Mouse (Mus musculus) thymus, adult 2 months (tissue): ENCODE results near the gene Glyatl3. TPM values are rescaled to one million over a fixed set of nuclear protein-coding genes. Genes with fewer than 3 reads are reported as not detected.
A peak's percentile ranks its signal among the peaks of the same experiment; 100 is the strongest.

Experiments used
- DNase-seq: peaks from one replicate; pipeline ENCODE4 v3.0.0; 2021
- H3K27ac ChIP-seq: fragments of 200-500 bp; 2 replicates; pipeline ENCODE4 v1.5.1; 2012; ENCODE audit warnings: low read length, control low read depth; ENCODE audit not compliant: control insufficient read depth, insufficient read depth
- H3K27me3 ChIP-seq: fragments of 200-500 bp; 2 replicates; pipeline ENCODE4 v1.6.1; 2012; ENCODE audit warnings: mild to moderate bottlenecking, low read length, moderate library complexity, mixed read lengths; ENCODE audit not compliant: control insufficient read depth, insufficient read depth
- H3K36me3 ChIP-seq: fragments of 200-500 bp; 2 replicates; pipeline ENCODE4 v1.6.1; 2012; ENCODE audit warnings: mild to moderate bottlenecking, low read length, moderate library complexity; ENCODE audit not compliant: control insufficient read depth, insufficient read depth
- H3K4me1 ChIP-seq: fragments of 200-500 bp; replicated peaks from 2 replicates; pipeline ENCODE4 v1.6.1; 2012; ENCODE audit warnings: low read length; ENCODE audit not compliant: control insufficient read depth, insufficient read depth
- H3K4me3 ChIP-seq: fragments of 200-500 bp; 2 replicates; pipeline ENCODE4 v1.5.1; 2012; ENCODE audit warnings: mild to moderate bottlenecking, low read length, control low read depth, moderate library complexity; ENCODE audit not compliant: control insufficient read depth, insufficient read depth
- CTCF ChIP-seq: fragments of 200-500 bp; IDR thresholded peaks from 2 replicates; pipeline ENCODE4 v1.5.1; 2012; ENCODE audit warnings: mild to moderate bottlenecking, control low read depth, low read length, moderate library complexity, borderline replicate concordance; ENCODE audit not compliant: control insufficient read depth, poor library complexity, insufficient read depth; ENCODE audit errors: extremely low read depth
- POLR2A ChIP-seq: fragments of 200-500 bp; IDR thresholded peaks from 2 replicates; pipeline ENCODE4 v1.6.1; 2012; ENCODE audit warnings: mild to moderate bottlenecking, low read length, control low read depth, moderate library complexity; ENCODE audit not compliant: control insufficient read depth, poor library complexity, insufficient read depth; ENCODE audit errors: extremely low read depth
- WGBS: fragments of 180-500 bp; shearing (Covaris S2); methylation state at CpG from one replicate; pipeline ENCODE4 v1.1.7; 2018; 5-methylcytosine and 5-hydroxymethylcytosine counted together
- polyA plus RNA-seq: library from polyadenylated mRNA; depleted of rRNA; stranded (reverse); fragments of >200 nt; gene quantifications from 2 replicates; pipeline ENCODE4 v1.2.3, GENCODE M21; 2012; rRNA removed

Gene Glyatl3
- polyA plus RNA-seq, result 0.09 and 0.27 TPM in 2 replicates

DNA sequence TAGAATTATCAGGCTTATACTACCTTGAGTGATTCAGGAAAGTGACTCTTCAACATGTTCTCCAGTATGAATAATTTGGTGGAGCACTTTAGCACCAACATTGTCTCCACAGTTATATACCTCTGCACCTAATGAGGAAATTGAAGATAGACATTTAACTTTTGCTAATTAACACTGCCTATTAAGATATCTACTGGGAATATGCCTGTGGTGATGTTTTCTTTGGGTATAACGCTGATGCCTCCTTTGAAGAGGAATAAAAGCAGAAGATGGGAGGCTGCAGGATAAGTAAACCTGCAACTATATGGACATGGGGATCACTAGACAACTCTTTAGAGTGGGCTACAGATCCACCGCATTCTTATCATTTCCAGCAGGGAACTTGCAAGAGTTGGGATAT lies at the start of gene Glyatl3:
Gene Glyatl3, minus strand, starts transcription at position 101 of the 400 bp plus-strand sequence.
- TF ChIP-seq POLR2A, result no peak
- no peak for TF ChIP-seq CTCF
- H3K27me3 ChIP-seq, result no peaks in the 10 kb centered on the region
- DNase-seq, result no peak
- H3K36me3 ChIP-seq, result no peaks in the 10 kb centered on the region
- no peaks in the 10 kb centered on the region for H3K4me1 ChIP-seq
- WGBS, result 97% methylated on average over 2 of the region's 2 CpGs
- H3K4me3 ChIP-seq, result no peak within 1 kb of the TSS
- H3K27ac ChIP-seq, result no peak within 1 kb of the TSS

DNA sequence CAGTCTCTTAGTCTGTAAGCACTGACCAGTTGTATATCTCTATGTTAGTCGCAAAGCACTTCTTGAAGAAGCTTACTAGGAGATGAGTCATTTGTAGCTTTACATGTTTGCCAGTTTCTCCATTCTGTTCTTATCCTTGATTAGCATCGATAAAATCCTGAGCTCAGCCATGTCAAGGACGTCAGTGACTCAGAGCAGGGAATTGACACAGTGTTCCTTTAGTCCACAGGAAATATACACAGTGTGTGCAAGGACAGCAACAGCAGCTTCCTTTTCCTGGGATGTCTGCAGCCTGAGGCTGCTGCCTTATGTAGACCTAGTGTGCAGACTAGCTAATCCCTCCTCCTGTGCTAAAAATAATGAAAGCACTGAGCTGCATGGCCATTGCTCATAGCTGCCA lies 34.4 kb upstream of the Glyatl3 start:
- no peaks in the 10 kb centered on the region for H3K27me3 ChIP-seq
- no peak overlapping the region for H3K4me3 ChIP-seq
- H3K27ac ChIP-seq, result no peak overlapping the region
- H3K36me3 ChIP-seq, result peaks cover 12% of the 10 kb centered on the region; the same call in 1 of the 2 replicates
- no peak for DNase-seq
- no peak for TF ChIP-seq POLR2A
- no peak for TF ChIP-seq CTCF
- H3K4me1 ChIP-seq, result no peaks in the 10 kb centered on the region
- 94% methylated on average over 3 of the region's 3 CpGs for WGBS

DNA sequence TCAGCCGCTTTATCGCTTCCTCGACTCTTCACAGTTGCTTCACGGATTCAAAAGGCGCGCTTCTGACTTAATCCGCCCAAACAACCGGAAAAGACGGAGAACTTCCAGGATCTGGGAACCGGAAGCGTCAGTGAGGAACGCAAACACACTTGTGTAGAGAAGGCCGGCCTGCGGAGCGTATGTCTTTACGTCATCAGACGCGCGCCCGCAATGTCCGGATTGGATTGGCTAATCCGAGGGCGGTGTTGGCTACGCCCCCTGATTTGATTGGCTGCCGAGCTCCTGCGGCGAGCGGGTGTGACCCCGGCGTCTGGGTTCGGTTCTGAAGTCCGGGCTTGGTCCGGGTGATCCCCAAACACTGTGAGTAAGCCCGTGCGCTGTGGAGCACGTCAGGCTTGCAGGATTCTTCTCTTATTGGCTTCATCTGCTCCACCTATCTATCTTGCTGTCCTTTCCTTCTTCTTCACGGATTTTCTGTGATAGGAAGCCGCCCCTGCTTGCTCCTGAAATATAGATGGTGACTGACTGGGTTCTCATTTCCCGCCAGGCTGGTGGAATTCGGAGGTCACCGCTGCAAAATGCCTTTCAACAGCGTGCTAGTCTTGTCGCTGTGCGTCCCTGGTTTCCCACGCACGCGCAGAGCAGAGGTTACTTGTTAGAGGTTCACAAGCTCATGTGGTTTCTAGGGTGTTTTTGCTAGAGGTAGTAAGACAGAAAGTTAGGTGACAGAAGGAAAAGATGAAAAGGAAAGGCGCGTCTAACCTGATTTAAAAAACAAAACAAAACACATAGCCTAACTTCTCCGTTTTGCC lies 20.5 kb upstream of the Glyatl3 start, which contains the start of the genes Mut and Cenpq:
Gene Mut, plus strand, starts transcription at position 266 of the 812 bp plus-strand sequence.
Gene Cenpq, minus strand, starts transcription at position 628 of the 812 bp plus-strand sequence.
- Histone ChIP-seq H3K27ac (peak within 1 kb of the TSS; percentile 93), H3K4me3 (peak within 1 kb of the TSS; percentile 94), H3K36me3 (no peaks in the 10 kb centered on the region), H3K4me1 (no peaks in the 10 kb centered on the region), H3K27me3 (no peaks in the 10 kb centered on the region)
- WGBS, result under 1% methylated on average over 50 of the region's 50 CpGs
- TF ChIP-seq POLR2A (0 out of 2 replicates have a peak, but pooled peaks have one; percentile 43), CTCF (no peak)
- peak; percentile 94 for DNase-seq

DNA sequence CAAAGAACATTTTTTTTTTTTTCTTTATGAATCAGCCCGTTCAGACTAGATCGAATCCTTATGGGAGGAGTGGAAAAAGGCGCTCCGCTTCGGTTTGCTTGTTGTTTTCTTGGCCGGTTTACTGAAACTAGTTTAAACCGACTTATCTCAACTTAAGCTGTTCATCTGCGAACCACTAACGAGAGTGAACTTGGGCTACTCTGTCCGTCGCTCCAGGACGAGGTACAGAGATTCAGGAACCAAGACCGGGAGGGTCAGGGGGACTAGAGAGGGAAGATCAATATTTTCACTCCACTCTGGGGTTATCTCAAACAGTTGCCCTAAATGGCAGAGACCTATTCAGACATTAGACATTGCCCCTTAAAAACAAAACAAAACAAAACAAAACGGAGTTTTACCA lies 19.8 kb upstream of the Glyatl3 start:
- Histone ChIP-seq H3K4me3 (peak overlapping the region; percentile 94), H3K4me1 (no peaks in the 10 kb centered on the region), H3K27ac (peak overlapping the region; percentile 30; the same call in 1 of the 2 replicates), H3K27me3 (no peaks in the 10 kb centered on the region), H3K36me3 (peaks cover 4% of the 10 kb centered on the region; the same call in 1 of the 2 replicates)
- TF ChIP-seq CTCF (no peak), POLR2A (no peak)
- no peak for DNase-seq
- WGBS, result under 1% methylated on average over 14 of the region's 14 CpGs

DNA sequence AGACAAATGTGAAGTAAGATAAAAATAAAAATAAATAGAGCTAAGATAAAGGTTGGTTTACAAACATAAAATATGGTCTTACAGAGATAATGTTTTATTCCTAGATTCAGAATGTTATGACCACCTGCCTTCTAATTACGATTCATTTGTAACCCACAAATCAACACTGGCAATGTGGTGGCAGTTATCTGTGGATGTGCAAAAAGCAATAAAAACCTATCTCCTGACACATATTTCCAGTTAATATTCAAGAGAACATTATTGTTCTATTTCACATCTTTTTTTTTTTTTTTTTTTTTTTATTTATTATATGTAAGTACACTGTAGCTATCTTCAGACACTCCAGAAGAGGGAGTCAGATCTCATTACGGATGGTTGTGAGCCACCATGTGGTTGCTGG lies 1.3 kb upstream of the Glyatl3 start:
- Histone ChIP-seq H3K4me3 (no peak overlapping the region), H3K27ac (no peak overlapping the region), H3K27me3 (no peaks in the 10 kb centered on the region), H3K36me3 (no peaks in the 10 kb centered on the region), H3K4me1 (no peaks in the 10 kb centered on the region)
- 93% methylated on average over 2 of the region's 2 CpGs for WGBS
- no peak for DNase-seq
- TF ChIP-seq POLR2A, result no peak
- no peak for TF ChIP-seq CTCF

DNA sequence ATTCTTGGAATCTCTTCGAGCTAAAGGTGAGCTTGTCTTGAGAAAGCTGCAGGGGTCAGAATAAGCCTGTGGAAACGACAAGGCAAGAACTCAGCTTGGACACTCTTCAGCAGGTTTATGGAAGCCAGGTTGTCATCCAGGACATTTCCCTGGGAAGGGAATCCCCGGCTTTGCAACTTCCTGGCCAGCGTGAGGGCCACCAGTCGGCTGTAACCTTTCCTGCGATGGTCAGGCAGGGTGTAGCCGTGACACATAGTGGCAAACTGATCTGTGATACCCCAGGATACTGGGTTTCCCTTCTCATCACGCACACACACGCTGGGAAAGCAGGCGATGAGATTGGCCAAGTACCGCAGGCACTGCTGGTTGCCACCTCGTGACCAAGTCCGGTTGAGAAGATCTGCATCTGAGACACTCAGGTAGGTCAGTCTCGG lies 9.4 kb downstream of the Glyatl3 start:
- Histone ChIP-seq H3K27me3 (no peaks in the 10 kb centered on the region), H3K4me3 (no peak overlapping the region), H3K36me3 (no peaks in the 10 kb centered on the region), H3K27ac (no peak overlapping the region), H3K4me1 (no peaks in the 10 kb centered on the region)
- no peak for DNase-seq
- WGBS, result 16% methylated on average over 13 of the region's 14 CpGs
- TF ChIP-seq POLR2A (no peak), CTCF (no peak)
